Mouse (Mus musculus) erythroblast, embryonic 14.5 days (primary cell): ENCODE results near the gene Rsph6a.

ENCODE experiments used
- GATA1 ChIP-seq: IDR thresholded peaks from 2 replicates; pipeline ENCODE4 v1.6.1; 2012; ENCODE audit warnings: low read length, inconsistent platforms, mixed read lengths
- TAL1 ChIP-seq: IDR thresholded peaks from 3 replicates; pipeline ENCODE4 v1.6.1; 2012; ENCODE audit warnings: low read length, inconsistent platforms, mixed read lengths

DNA sequence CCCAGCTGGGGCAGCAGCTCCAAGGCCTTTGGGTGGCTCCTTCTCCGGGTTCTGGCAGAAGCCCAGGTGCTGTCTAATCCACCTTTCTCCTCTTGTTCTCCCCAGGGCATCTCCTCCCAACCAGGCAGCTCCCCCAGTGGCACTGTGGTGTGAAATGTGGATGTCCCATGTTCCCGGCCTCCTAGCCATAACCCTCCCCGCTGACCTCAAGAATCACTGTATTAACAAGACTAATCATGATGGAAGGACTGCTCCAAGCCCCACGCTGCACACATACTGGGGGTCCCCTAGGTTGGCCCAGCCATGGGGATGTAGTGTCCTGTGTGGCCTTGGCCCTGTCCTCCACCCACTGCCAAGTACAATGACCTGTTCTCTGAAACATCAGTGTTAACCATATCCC, 27.7 kb downstream of the Rsph6a start:
- TF ChIP-seq TAL1 (no peak), GATA1 (no peak)
